Mouse (Mus musculus) small intestine, adult 2 months (tissue): ENCODE results near the gene Evi5. TPM values are rescaled to one million over a fixed set of nuclear protein-coding genes. Genes with fewer than 3 reads are reported as not detected.

Experiments used
- H3K27ac ChIP-seq: fragments of 200-500 bp; 2 replicates; pipeline ENCODE4 v1.5.1; 2012; ENCODE audit warnings: low read depth, low read length, control low read depth, inconsistent platforms; ENCODE audit not compliant: insufficient read depth
- H3K27me3 ChIP-seq: fragments of 200-500 bp; 2 replicates; pipeline ENCODE4 v1.6.1; 2012; ENCODE audit warnings: mild to moderate bottlenecking, moderate library complexity, low read length, inconsistent platforms; ENCODE audit not compliant: control insufficient read depth, insufficient read depth
- H3K36me3 ChIP-seq: fragments of 200-500 bp; 2 replicates; pipeline ENCODE4 v1.6.1; 2012; ENCODE audit warnings: mild to moderate bottlenecking, low read length, control low read depth, inconsistent platforms; ENCODE audit not compliant: control insufficient read depth, insufficient read depth
- H3K4me1 ChIP-seq: fragments of 200-500 bp; 2 replicates; pipeline ENCODE4 v1.6.1; 2012; ENCODE audit warnings: low read length, inconsistent platforms, mixed read lengths; ENCODE audit not compliant: control insufficient read depth, insufficient read depth, insufficient read length
- H3K4me3 ChIP-seq: fragments of 200-500 bp; 2 replicates; pipeline ENCODE4 v1.5.1; 2012; ENCODE audit warnings: low read depth, mild to moderate bottlenecking, control low read depth, inconsistent platforms, low read length, moderate library complexity
- CTCF ChIP-seq: fragments of 200-500 bp; IDR thresholded peaks from 2 replicates; pipeline ENCODE4 v1.5.1; 2012; ENCODE audit warnings: low read depth, mild to moderate bottlenecking, control low read depth, inconsistent platforms, low read length, moderate library complexity, mixed read lengths; ENCODE audit not compliant: insufficient replicate concordance, insufficient read length; ENCODE audit errors: extremely low read depth
- POLR2A ChIP-seq: fragments of 200-500 bp; IDR thresholded peaks from 2 replicates; pipeline ENCODE4 v1.6.1; 2012; ENCODE audit warnings: low read depth, mild to moderate bottlenecking, control low read depth, inconsistent platforms, low read length, moderate library complexity
- WGBS: fragments of 180-500 bp; shearing (Covaris S2); methylation state at CpG from one replicate; pipeline ENCODE4 v1.1.7; 2018; 5-methylcytosine and 5-hydroxymethylcytosine counted together
- polyA plus RNA-seq: library from polyadenylated mRNA; depleted of rRNA; stranded (reverse); fragments of >200 nt; gene quantifications from 2 replicates; pipeline ENCODE4 v1.2.3, GENCODE M21; 2012

Gene Evi5
- polyA plus RNA-seq, 1 experiment, result 8.1 TPM

DNA sequence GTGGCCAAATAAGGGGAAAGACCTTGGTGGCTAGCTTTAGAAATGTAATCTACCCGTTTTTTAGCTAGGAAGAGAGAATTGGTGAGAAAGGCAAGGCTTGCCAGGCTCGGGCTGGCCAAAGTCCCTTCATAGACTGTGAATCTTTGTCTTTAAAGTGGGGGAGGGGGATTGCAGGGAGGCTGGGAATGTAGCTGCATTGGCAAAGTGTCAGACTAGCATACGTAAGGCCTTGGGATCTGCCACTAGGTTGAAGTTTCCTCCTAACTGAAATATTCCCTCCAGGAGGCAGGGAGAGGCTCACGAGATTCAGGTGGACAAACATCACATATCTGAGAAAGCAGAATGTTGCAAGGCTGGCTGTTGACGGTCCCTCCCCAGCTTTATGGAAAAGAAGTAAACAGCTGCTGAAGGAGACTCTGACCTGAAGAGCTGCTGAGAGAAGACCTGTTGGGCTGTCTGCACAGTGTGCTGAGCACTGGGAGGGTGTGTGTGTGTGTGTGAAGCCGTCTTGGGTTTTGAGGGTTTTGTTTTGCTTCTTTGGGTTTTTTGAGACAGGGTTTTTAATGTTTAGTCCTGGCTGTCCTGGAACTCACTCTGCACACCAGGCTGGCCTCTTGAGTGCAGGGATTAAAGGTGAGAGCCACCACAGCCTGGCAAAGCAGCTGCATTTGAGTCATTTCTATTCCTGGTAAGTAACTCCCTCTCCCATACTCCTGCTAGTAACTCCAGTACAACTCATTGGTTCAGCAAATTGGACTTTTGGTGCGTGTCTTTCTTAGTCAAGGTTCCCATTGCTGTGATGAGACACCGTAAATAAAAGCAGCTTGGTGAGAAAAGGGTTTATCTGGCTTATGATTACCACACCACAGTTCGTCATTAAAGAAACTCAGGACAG lies 15.3 kb upstream of the Evi5 start:
- 31% methylated on average over 9 of the region's 9 CpGs for WGBS

GRCm38 (mm10) chr5:107880710-107881109 lies 5.8 kb upstream of the Evi5 start:
- Histone ChIP-seq H3K4me1 (no peaks in the 10 kb centered on the region), H3K4me3 (no peak overlapping the region), H3K27me3 (no peaks in the 10 kb centered on the region), H3K36me3 (no peaks in the 10 kb centered on the region), H3K27ac (no peak overlapping the region)
- WGBS, result 68% methylated on average over 5 of the region's 5 CpGs
- TF ChIP-seq POLR2A, result no peak
- TF ChIP-seq CTCF, result no peak

More for the DNA sequence above, 15.3 kb upstream of the Evi5 start:
- Histone ChIP-seq H3K27ac (no peak overlapping the region), H3K4me3 (no peak overlapping the region), H3K36me3 (no peaks in the 10 kb centered on the region), H3K27me3 (no peaks in the 10 kb centered on the region), H3K4me1 (no peaks in the 10 kb centered on the region; the same call in 1 of the 2 replicates)
- TF ChIP-seq POLR2A (no peak), CTCF (no peak)

GRCm38 (mm10) chr5:107877053-107877452 lies 2.1 kb upstream of the Evi5 start:
- no peaks in the 10 kb centered on the region for H3K4me1 ChIP-seq
- 90% methylated on average over 1 of the region's 1 CpGs for WGBS
- no peak overlapping the region for H3K4me3 ChIP-seq

DNA sequence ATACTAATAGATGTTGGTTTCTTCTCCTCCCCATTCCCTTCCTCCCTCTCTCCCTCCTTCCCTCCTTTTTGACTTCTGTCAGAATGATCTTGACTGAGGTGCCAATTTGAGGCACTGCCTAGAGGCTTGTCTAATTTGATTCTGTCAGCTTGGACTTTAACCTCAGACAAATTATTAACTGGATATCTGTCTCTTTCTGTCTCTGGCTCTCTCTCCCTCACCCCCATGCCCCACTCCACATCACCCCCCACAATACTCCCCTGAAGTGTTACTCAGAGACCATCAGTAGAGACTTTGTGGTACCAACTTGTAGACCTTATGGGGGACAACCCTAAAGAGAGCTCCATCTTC lies 329 bp upstream of the Evi5 start:
- Histone ChIP-seq H3K27me3 (no peaks in the 10 kb centered on the region; the same call in 1 of the 2 replicates), H3K36me3 (no peaks in the 10 kb centered on the region), H3K4me3 (no peak overlapping the region), H3K4me1 (no peaks in the 10 kb centered on the region), H3K27ac (no peak overlapping the region)
- TF ChIP-seq POLR2A (no peak), CTCF (no peak)

More at GRCm38 (mm10) chr5:107877053-107877452, 2.1 kb upstream of the Evi5 start:
- TF ChIP-seq POLR2A (no peak), CTCF (no peak)
- Histone ChIP-seq H3K27me3 (no peaks in the 10 kb centered on the region; the same call in 1 of the 2 replicates), H3K36me3 (no peaks in the 10 kb centered on the region), H3K27ac (no peak overlapping the region)

DNA sequence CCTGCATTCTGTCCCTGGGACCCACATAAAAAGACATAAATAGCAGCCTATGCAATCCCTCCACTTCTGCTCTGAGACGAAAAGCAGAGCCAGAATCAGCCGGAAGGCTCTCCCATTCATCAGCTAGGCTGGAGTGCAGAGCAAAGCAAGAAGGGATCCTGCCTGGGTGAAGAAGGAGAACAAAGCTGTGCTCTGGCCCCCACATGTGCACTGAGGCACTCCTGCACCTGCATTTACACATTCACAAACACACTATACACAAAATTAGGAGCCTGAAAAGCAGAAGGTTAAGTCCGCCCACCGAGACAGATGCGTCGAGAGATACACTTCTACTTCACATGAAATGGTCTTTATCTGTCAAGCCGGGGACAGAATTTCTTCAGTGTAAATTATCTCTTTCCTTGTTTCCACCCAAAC lies 1.0 kb downstream of the Evi5 start:
- TF ChIP-seq CTCF, result no peak
- TF ChIP-seq POLR2A, result no peak
- Histone ChIP-seq H3K27me3 (no peaks in the 10 kb centered on the region; the same call in 1 of the 2 replicates), H3K36me3 (no peaks in the 10 kb centered on the region), H3K4me3 (no peak overlapping the region), H3K4me1 (no peaks in the 10 kb centered on the region), H3K27ac (no peak overlapping the region)
- 53% methylated on average over 7 of the region's 7 CpGs for WGBS

GRCm38 (mm10) chr5:107873330-107873729 lies 1.6 kb downstream of the Evi5 start:
- TF ChIP-seq POLR2A (no peak), CTCF (no peak)
- no peaks in the 10 kb centered on the region for H3K4me1 ChIP-seq
- H3K36me3 ChIP-seq, result no peaks in the 10 kb centered on the region
- 60% methylated on average over 6 of the region's 6 CpGs for WGBS
- H3K4me3 ChIP-seq, result no peak overlapping the region
- no peak overlapping the region for H3K27ac ChIP-seq
- H3K27me3 ChIP-seq, result no peaks in the 10 kb centered on the region; the same call in 1 of the 2 replicates

GRCm38 (mm10) chr5:107869701-107870100 lies 5.2 kb downstream of the Evi5 start:
- 34% methylated on average over 2 of the region's 2 CpGs for WGBS
- TF ChIP-seq CTCF (no peak), POLR2A (no peak)
- Histone ChIP-seq H3K4me1 (peaks cover 10% of the 10 kb centered on the region; the same call in 1 of the 2 replicates), H3K4me3 (no peak overlapping the region), H3K36me3 (no peaks in the 10 kb centered on the region), H3K27ac (no peak overlapping the region), H3K27me3 (no peaks in the 10 kb centered on the region; the same call in 1 of the 2 replicates)
